Mouse (Mus musculus): ENCODE data around the gene Wdr74. TPM values are rescaled to one million over a fixed set of nuclear protein-coding genes. Genes with fewer than 3 reads are reported as not detected.

Gene Wdr74
- total and polyA plus RNA-seq, 2 experiments = 12.5 to 28.9 TPM

DNA sequence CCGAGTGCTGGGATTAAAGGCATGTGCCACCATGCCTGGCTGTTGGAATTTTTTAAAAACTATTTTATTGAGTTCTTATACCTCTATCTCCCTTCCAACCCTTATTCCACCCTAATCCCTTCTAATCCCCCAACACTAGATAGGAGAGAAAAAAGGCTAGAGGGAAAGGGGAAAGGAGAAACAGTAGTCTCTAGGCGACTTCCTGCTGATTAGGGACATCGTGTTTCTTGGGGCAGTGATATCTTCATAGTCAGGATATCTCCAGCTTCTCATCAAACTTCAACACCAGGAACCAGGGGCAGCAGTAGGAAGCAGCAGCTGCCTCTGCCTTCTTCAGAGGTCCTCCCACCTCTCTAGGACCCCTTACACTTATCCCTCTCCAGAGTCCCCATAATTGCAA lies 1.3 kb upstream of the Wdr74 start:
- WGBS = 73% methylated on average over 3 of the region's 3 CpGs
- no peak for TF ChIP-seq CTCF (IDR thresholded peaks at IDR 0.05; ENCODE audit: low read depth, low read length)
- TF ChIP-seq POLR2A (IDR thresholded peaks at IDR 0.05; ENCODE audit: extremely low read depth, insufficient read depth, low read length) = no peak

DNA sequence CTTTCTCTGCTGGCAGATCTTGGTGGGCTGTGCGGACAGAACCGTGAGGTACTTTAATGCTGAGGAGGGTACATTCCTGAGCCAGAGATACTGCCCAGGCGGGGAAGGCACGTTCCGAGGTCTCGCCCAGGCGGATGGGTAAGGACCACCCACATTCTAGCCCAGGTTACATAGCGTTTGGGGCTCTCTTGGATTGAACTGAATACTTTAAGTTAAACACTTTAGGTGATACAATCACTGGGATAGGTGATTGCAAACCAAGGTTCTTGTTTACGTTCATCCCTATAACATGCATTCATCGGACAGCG lies 487 bp downstream of the Wdr74 start:
- H3K79me2 ChIP-seq (ENCODE audit: control insufficient read depth, insufficient read depth, low read length) = no peaks in the 10 kb centered on the region; the same call in 1 of the 2 replicates
- DNase-seq (ENCODE audit: extremely low read depth, low read depth, low spot score) = no peak
- peak overlapping the region; percentile 85 for H3K4me3 ChIP-seq (ENCODE audit: insufficient read depth, low read depth, low read length)
- peaks cover 12% of the 10 kb centered on the region for H3K36me3 ChIP-seq (ENCODE audit: control insufficient read depth, insufficient read depth, low read length)
- 1% methylated on average over 11 of the region's 11 CpGs for WGBS
- no peak overlapping the region for H3K27ac ChIP-seq (replicated peaks; ENCODE audit: insufficient read depth, low read depth, low read length)
- TF ChIP-seq POLR2A (IDR thresholded peaks at IDR 0.05; ENCODE audit: extremely low read depth, insufficient read depth, low read length) = no peak
- TF ChIP-seq CTCF (IDR thresholded peaks at IDR 0.05; ENCODE audit: low read depth, low read length) = no peak
- peaks cover 7% of the 10 kb centered on the region; the same call in 1 of the 2 replicates for H3K4me1 ChIP-seq (ENCODE audit: control insufficient read depth, insufficient read depth, low read length)
- peak overlapping the region; percentile 82 for H3K9ac ChIP-seq (ENCODE audit: low read depth, low read length)
- no peaks in the 10 kb centered on the region for H3K27me3 ChIP-seq (ENCODE audit: control insufficient read depth, insufficient read depth, low read length)

More for the DNA sequence above, 1.3 kb upstream of the Wdr74 start:
- Histone ChIP-seq H3K4me1 (ENCODE audit: control insufficient read depth, insufficient read depth, low read length) (peaks cover 1% of the 10 kb centered on the region; the same call in 1 of the 2 replicates), H3K4me3 (ENCODE audit: insufficient read depth, low read depth, low read length) (no peak overlapping the region), H3K36me3 (ENCODE audit: control insufficient read depth, insufficient read depth, low read length) (peaks cover 7% of the 10 kb centered on the region; the same call in 1 of the 2 replicates), H3K27ac (replicated peaks; ENCODE audit: insufficient read depth, low read depth, low read length) (no peak overlapping the region), H3K9ac (ENCODE audit: low read depth, low read length) (no peak overlapping the region), H3K79me2 (ENCODE audit: control insufficient read depth, insufficient read depth, low read length) (no peaks in the 10 kb centered on the region; the same call in 1 of the 2 replicates), H3K27me3 (ENCODE audit: control insufficient read depth, insufficient read depth, low read length) (no peaks in the 10 kb centered on the region)
- no peak for DNase-seq (ENCODE audit: extremely low read depth, low read depth, low spot score)

DNA sequence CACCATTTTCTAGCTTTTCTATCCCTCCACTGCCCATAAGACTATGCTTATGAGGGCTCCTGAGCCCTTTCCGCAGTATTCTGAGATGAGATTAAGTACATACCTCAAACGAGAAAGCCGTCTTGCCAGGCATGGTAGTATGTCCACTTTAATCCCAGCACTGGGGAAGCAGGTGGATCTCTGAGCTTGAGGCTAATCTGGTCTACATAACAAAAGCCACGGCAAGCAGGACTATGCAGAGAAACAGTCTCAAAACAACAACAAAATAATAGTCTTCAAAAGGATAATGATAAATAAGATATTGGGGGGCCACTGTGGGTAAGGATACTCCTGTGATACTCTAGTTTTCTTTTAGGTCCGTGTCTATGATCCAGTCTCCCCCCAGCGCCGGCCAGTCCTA lies 3.3 kb downstream of the Wdr74 start:
- Histone ChIP-seq H3K79me2 (ENCODE audit: control insufficient read depth, insufficient read depth, low read length) (peaks cover 14% of the 10 kb centered on the region; the same call in 1 of the 2 replicates), H3K27me3 (ENCODE audit: control insufficient read depth, insufficient read depth, low read length) (no peaks in the 10 kb centered on the region), H3K27ac (replicated peaks; ENCODE audit: insufficient read depth, low read depth, low read length) (no peak overlapping the region), H3K9ac (ENCODE audit: low read depth, low read length) (no peak overlapping the region), H3K36me3 (ENCODE audit: control insufficient read depth, insufficient read depth, low read length) (peaks cover 23% of the 10 kb centered on the region), H3K4me1 (ENCODE audit: control insufficient read depth, insufficient read depth, low read length) (peaks cover 13% of the 10 kb centered on the region), H3K4me3 (ENCODE audit: insufficient read depth, low read depth, low read length) (no peak overlapping the region)
- no peak for DNase-seq (ENCODE audit: extremely low read depth, low read depth, low spot score)
- WGBS = 92% methylated on average over 7 of the region's 7 CpGs
- no peak for TF ChIP-seq POLR2A (IDR thresholded peaks at IDR 0.05; ENCODE audit: extremely low read depth, insufficient read depth, low read length)
- TF ChIP-seq CTCF (IDR thresholded peaks at IDR 0.05; ENCODE audit: low read depth, low read length) = no peak

DNA sequence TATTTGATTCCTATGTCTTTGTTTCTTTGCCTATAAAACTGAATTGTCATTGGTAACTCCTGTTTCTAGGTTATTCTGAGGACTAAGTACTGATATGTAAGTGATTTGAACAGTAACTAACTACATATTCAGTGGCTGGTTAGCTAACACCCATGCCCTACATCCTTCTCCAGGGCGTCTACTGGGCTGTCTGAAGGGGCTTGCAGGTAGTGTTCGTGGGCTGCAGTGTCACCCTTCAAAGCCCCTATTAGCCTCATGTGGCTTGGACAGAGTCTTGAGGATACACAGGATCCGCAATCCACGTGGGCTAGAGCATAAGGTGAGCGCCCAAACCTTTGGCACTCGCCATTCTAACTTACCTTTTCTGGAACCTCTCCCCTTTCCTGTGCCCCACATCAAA lies 4.0 kb downstream of the Wdr74 start:
- H3K4me1 ChIP-seq (ENCODE audit: control insufficient read depth, insufficient read depth, low read length) = peaks cover 13% of the 10 kb centered on the region
- H3K36me3 ChIP-seq (ENCODE audit: control insufficient read depth, insufficient read depth, low read length) = peaks cover 29% of the 10 kb centered on the region
- H3K4me3 ChIP-seq (ENCODE audit: insufficient read depth, low read depth, low read length) = no peak overlapping the region
- TF ChIP-seq POLR2A (IDR thresholded peaks at IDR 0.05; ENCODE audit: extremely low read depth, insufficient read depth, low read length) (no peak), CTCF (IDR thresholded peaks at IDR 0.05; ENCODE audit: low read depth, low read length) (no peak)
- no peak for DNase-seq (ENCODE audit: extremely low read depth, low read depth, low spot score)
- H3K27ac ChIP-seq (replicated peaks; ENCODE audit: insufficient read depth, low read depth, low read length) = no peak overlapping the region
- H3K27me3 ChIP-seq (ENCODE audit: control insufficient read depth, insufficient read depth, low read length) = no peaks in the 10 kb centered on the region
- 98% methylated on average over 6 of the region's 6 CpGs for WGBS
- no peak overlapping the region for H3K9ac ChIP-seq (ENCODE audit: low read depth, low read length)
- peaks cover 14% of the 10 kb centered on the region; the same call in 1 of the 2 replicates for H3K79me2 ChIP-seq (ENCODE audit: control insufficient read depth, insufficient read depth, low read length)

DNA sequence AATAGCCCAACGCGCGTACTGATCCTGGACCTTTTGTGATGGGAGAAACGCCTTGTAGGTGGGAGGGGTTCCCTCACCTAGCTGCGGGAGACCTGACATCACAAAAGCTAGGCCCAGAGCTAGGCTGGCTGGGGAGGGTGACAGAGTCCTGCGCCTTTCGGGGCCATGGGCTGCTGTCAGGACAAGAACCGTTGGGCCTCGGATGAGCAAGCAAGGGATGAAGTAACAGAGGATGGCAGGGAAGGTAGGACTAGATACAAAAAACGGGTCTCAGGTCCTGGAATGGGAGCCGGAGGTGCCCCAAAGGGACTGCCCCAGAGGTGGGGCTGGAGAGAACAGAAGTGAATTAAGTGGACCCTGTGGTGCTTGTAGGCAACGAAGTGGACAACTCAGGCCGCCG lies 5.0 kb downstream of the Wdr74 start, which contains the start of gene 1700092M07Rik:
TSS of gene 1700092M07Rik (plus strand) at position 116 of the 400 bp plus-strand sequence.
- DNase-seq (ENCODE audit: extremely low read depth, low read depth, low spot score) = no peak
- peak within 1 kb of the TSS; percentile 73 for H3K4me3 ChIP-seq (ENCODE audit: insufficient read depth, low read depth, low read length)
- peak within 1 kb of the TSS; percentile 96 for H3K9ac ChIP-seq (ENCODE audit: low read depth, low read length)
- peaks cover 38% of the 10 kb centered on the region for H3K36me3 ChIP-seq (ENCODE audit: control insufficient read depth, insufficient read depth, low read length)
- TF ChIP-seq CTCF (IDR thresholded peaks at IDR 0.05; ENCODE audit: low read depth, low read length) (no peak), POLR2A (IDR thresholded peaks at IDR 0.05; ENCODE audit: extremely low read depth, insufficient read depth, low read length) (no peak)
- peaks cover 13% of the 10 kb centered on the region for H3K4me1 ChIP-seq (ENCODE audit: control insufficient read depth, insufficient read depth, low read length)
- WGBS = 64% methylated on average over 14 of the region's 14 CpGs
- H3K27ac ChIP-seq (replicated peaks; ENCODE audit: insufficient read depth, low read depth, low read length) = peak within 1 kb of the TSS; percentile 95
- peaks cover 14% of the 10 kb centered on the region; the same call in 1 of the 2 replicates for H3K79me2 ChIP-seq (ENCODE audit: control insufficient read depth, insufficient read depth, low read length)
- H3K27me3 ChIP-seq (ENCODE audit: control insufficient read depth, insufficient read depth, low read length) = no peaks in the 10 kb centered on the region

DNA sequence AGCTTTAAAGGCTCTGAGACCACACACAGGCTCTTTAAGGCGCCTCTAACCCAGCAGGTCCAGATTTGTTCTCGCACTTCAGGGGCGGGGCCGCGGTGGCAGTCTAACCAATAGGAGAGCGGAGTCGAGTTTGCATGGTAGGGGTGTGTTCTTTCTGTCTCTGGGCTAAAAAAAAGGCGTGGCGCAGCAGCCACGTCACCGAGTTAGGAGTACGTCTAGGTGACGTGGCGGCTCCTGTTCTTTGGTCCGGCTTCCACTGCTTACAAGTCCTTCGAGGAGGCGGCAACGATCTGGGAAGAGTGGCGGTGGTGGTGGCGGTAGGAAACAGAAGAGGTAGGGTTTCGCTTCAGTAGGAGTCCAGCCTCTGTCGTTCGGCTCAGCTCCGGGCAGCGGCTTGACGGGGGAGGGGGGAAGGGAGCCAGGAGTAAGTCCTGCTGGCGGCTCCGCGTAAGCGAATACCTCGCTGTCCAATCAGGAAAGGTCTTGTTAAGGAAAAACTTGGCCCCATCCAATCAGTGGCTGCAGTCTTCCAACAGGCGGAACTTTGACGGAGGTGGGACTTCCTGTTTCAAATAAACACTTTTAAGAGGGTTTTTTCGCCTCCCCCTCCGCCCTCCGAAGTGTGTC lies 5.7 kb downstream of the Wdr74 start, which contains the start of gene Stx5a:
TSS of gene Stx5a (plus strand) at position 171 of the 627 bp plus-strand sequence.
- H3K4me3 ChIP-seq (ENCODE audit: insufficient read depth, low read depth, low read length) = peak within 1 kb of the TSS; percentile 84
- H3K79me2 ChIP-seq (ENCODE audit: control insufficient read depth, insufficient read depth, low read length) = peaks cover 14% of the 10 kb centered on the region; the same call in 1 of the 2 replicates
- TF ChIP-seq POLR2A (IDR thresholded peaks at IDR 0.05; ENCODE audit: extremely low read depth, insufficient read depth, low read length) (peak; percentile 44; the same call in 1 of the 2 replicates), CTCF (IDR thresholded peaks at IDR 0.05; ENCODE audit: low read depth, low read length) (no peak)
- peak within 1 kb of the TSS; percentile 96 for H3K9ac ChIP-seq (ENCODE audit: low read depth, low read length)
- peak; percentile 98 for DNase-seq (ENCODE audit: extremely low read depth, low read depth, low spot score)
- peaks cover 45% of the 10 kb centered on the region for H3K36me3 ChIP-seq (ENCODE audit: control insufficient read depth, insufficient read depth, low read length)
- H3K27ac ChIP-seq (replicated peaks; ENCODE audit: insufficient read depth, low read depth, low read length) = peak within 1 kb of the TSS; percentile 95
- WGBS = under 1% methylated on average over 36 of the region's 36 CpGs
- H3K4me1 ChIP-seq (ENCODE audit: control insufficient read depth, insufficient read depth, low read length) = peaks cover 13% of the 10 kb centered on the region
- no peaks in the 10 kb centered on the region for H3K27me3 ChIP-seq (ENCODE audit: control insufficient read depth, insufficient read depth, low read length)

All from liver, adult 2 months (tissue).